Comparison of ENCODE assay signal across 10 mouse cellular contexts in genomic region chr13:56597296-56597695, GRCm38 (mm10). TPM values are rescaled to one million over a fixed set of nuclear protein-coding genes. Genes with fewer than 3 reads are reported as not detected.
DNase-seq lines count a peak whose midpoint lies in the region; ATAC-seq and TF ChIP-seq lines count a peak whose summit lies in the region.
"Had no signal": no experiment of that assay in that cellular context is flagged by ENCODE, and none has a peak within 500 bp of the region (broad histone marks: within the 10 kb centered on the region; RNA-seq: fewer than 3 reads in every experiment).

No protein-coding gene starts in this region.

- 71% methylated on average over 4 of the region's 4 CpGs for WGBS in embryonic facial prominence, embryonic 12.5 days
- 83% methylated on average over 4 of the region's 4 CpGs for WGBS in embryonic facial prominence, embryonic 10.5 days
- WGBS in intestine, embryonic 14.5 days = 77% methylated on average over 4 of the region's 4 CpGs
- WGBS in intestine, postnatal 0 days = 76% methylated on average over 4 of the region's 4 CpGs
- 79% methylated on average over 4 of the region's 4 CpGs for WGBS in embryonic facial prominence, embryonic 13.5 days
- 91% methylated on average over 4 of the region's 4 CpGs for WGBS in limb, embryonic 14.5 days

- H3K9me3 ChIP-seq in embryonic facial prominence, embryonic 12.5 days = no peaks in the 10 kb centered on the region
- no peaks in the 10 kb centered on the region for H3K9me3 ChIP-seq in embryonic facial prominence, embryonic 10.5 days
- no peaks in the 10 kb centered on the region for H3K9me3 ChIP-seq in intestine, embryonic 14.5 days (ENCODE audit: control insufficient read depth, low read length)
- H3K9me3 ChIP-seq in intestine, postnatal 0 days (ENCODE audit: control insufficient read depth) = no peaks in the 10 kb centered on the region
- no peaks in the 10 kb centered on the region for H3K9me3 ChIP-seq in embryonic facial prominence, embryonic 13.5 days
- H3K9me3 ChIP-seq in limb, embryonic 14.5 days (ENCODE audit: control insufficient read depth, low read length) = no peaks in the 10 kb centered on the region
- H3K9me3 ChIP-seq: limb, embryonic 12.5 days had no signal

- H3K4me1 ChIP-seq in embryonic facial prominence, embryonic 12.5 days = peaks cover 52% of the 10 kb centered on the region
- peaks cover 50% of the 10 kb centered on the region for H3K4me1 ChIP-seq in embryonic facial prominence, embryonic 10.5 days
- peaks cover 82% of the 10 kb centered on the region for H3K4me1 ChIP-seq in intestine, embryonic 14.5 days (replicated peaks; ENCODE audit: control insufficient read depth, insufficient read depth, low read length)
- H3K4me1 ChIP-seq in intestine, postnatal 0 days (replicated peaks; ENCODE audit: control insufficient read depth, insufficient read depth, low read length) = peaks cover 18% of the 10 kb centered on the region; the same call in 1 of the 2 replicates
- peaks cover 74% of the 10 kb centered on the region for H3K4me1 ChIP-seq in embryonic facial prominence, embryonic 13.5 days
- peaks cover 61% of the 10 kb centered on the region for H3K4me1 ChIP-seq in limb, embryonic 14.5 days (ENCODE audit: control insufficient read depth, insufficient read depth, low read length)

- no peaks in the 10 kb centered on the region for H3K27me3 ChIP-seq in embryonic facial prominence, embryonic 12.5 days
- H3K27me3 ChIP-seq in embryonic facial prominence, embryonic 10.5 days (replicated peaks; ENCODE audit: low read depth, poor library complexity, severe bottlenecking) = no peaks in the 10 kb centered on the region
- H3K27me3 ChIP-seq in intestine, embryonic 14.5 days (replicated peaks; ENCODE audit: control insufficient read depth, insufficient read depth, low read length) = no peaks in the 10 kb centered on the region
- H3K27me3 ChIP-seq in intestine, postnatal 0 days (replicated peaks; ENCODE audit: control insufficient read depth, insufficient read depth, low read length) = no peaks in the 10 kb centered on the region
- H3K27me3 ChIP-seq in embryonic facial prominence, embryonic 13.5 days = no peaks in the 10 kb centered on the region
- H3K27me3 ChIP-seq in limb, embryonic 14.5 days (ENCODE audit: control insufficient read depth, insufficient read depth, low read length) = no peaks in the 10 kb centered on the region
- H3K27me3 ChIP-seq: limb, embryonic 12.5 days had no signal

- no peak for TF ChIP-seq POLR2A in limb, embryonic 14.5 days (IDR thresholded peaks at IDR 0.05; ENCODE audit: borderline replicate concordance, extremely low read depth, insufficient read depth, insufficient read length)

- TF ChIP-seq CTCF in intestine, postnatal 0 days (IDR thresholded peaks at IDR 0.05; ENCODE audit: low read depth) = no peak

- H3K9ac ChIP-seq in embryonic facial prominence, embryonic 12.5 days = no peak overlapping the region
- H3K9ac ChIP-seq in intestine, embryonic 14.5 days (ENCODE audit: low read length) = no peak overlapping the region
- H3K9ac ChIP-seq in intestine, postnatal 0 days (ENCODE audit: low read depth, low read length) = no peak overlapping the region
- no peak overlapping the region for H3K9ac ChIP-seq in embryonic facial prominence, embryonic 13.5 days
- H3K9ac ChIP-seq in limb, embryonic 14.5 days (ENCODE audit: low read depth, low read length, severe bottlenecking) = no peak overlapping the region
- H3K9ac ChIP-seq: limb, embryonic 12.5 days had no signal

- DNase-seq in embryonic facial prominence, embryonic 10.5 days (ENCODE audit: low spot score) = no peak
- DNase-seq in intestine, embryonic 14.5 days (ENCODE audit: low spot score) = no peak
- DNase-seq in limb, embryonic 14.5 days (ENCODE audit: low spot score) = no peak
- no peak for DNase-seq in spleen, postnatal 4 days (ENCODE audit: low spot score in 2 of 2)
- DNase-seq in right cerebral cortex, postnatal 4 days = no peak

- no peak overlapping the region for H3K4me3 ChIP-seq in embryonic facial prominence, embryonic 12.5 days
- H3K4me3 ChIP-seq in embryonic facial prominence, embryonic 10.5 days = no peak overlapping the region
- no peak overlapping the region for H3K4me3 ChIP-seq in intestine, embryonic 14.5 days (ENCODE audit: low read depth, low read length)
- no peak overlapping the region for H3K4me3 ChIP-seq in intestine, postnatal 0 days (ENCODE audit: low read depth, low read length)
- no peak overlapping the region for H3K4me3 ChIP-seq in embryonic facial prominence, embryonic 13.5 days
- no peak overlapping the region for H3K4me3 ChIP-seq in limb, embryonic 14.5 days (replicated peaks; ENCODE audit: low read length)
- H3K4me3 ChIP-seq: limb, embryonic 12.5 days had no signal

- no peak overlapping the region for H3K4me2 ChIP-seq in embryonic facial prominence, embryonic 12.5 days (replicated peaks)
- no peak overlapping the region for H3K4me2 ChIP-seq in intestine, embryonic 14.5 days (ENCODE audit: low read length)
- H3K4me2 ChIP-seq in intestine, postnatal 0 days (replicated peaks; ENCODE audit: low read depth) = no peak overlapping the region
- H3K4me2 ChIP-seq in embryonic facial prominence, embryonic 13.5 days = no peak overlapping the region
- H3K4me2 ChIP-seq in limb, embryonic 14.5 days (replicated peaks; ENCODE audit: low read depth, low read length, severe bottlenecking) = no peak overlapping the region
- H3K4me2 ChIP-seq: limb, embryonic 12.5 days had no signal

- H3K27ac ChIP-seq in embryonic facial prominence, embryonic 12.5 days = 0 out of 2 replicates have a peak overlapping the region, but pooled peaks have one; percentile 30
- no peak overlapping the region for H3K27ac ChIP-seq in embryonic facial prominence, embryonic 10.5 days (replicated peaks)
- H3K27ac ChIP-seq in intestine, embryonic 14.5 days (ENCODE audit: low read depth) = peak overlapping the region; percentile 82
- no peak overlapping the region for H3K27ac ChIP-seq in intestine, postnatal 0 days (ENCODE audit: low read depth, low read length)
- peak overlapping the region; percentile 82 for H3K27ac ChIP-seq in embryonic facial prominence, embryonic 13.5 days
- H3K27ac ChIP-seq in limb, embryonic 14.5 days (replicated peaks; ENCODE audit: low read depth, low read length) = peak overlapping the region; percentile 63
- H3K27ac ChIP-seq: limb, embryonic 12.5 days had no signal

- ATAC-seq in embryonic facial prominence, embryonic 12.5 days (ENCODE audit: insufficient number of reproducible peaks, insufficient read depth, low FRiP score, low TSS enrichment) = no peak
- ATAC-seq in intestine, embryonic 14.5 days (replicated peaks; ENCODE audit: low FRiP score, low TSS enrichment, low read depth) = no peak
- ATAC-seq in intestine, postnatal 0 days = no peak
- no peak for ATAC-seq in embryonic facial prominence, embryonic 13.5 days (ENCODE audit: insufficient number of reproducible peaks, insufficient read depth, low FRiP score, low TSS enrichment, low read depth)
- no peak for ATAC-seq in limb, embryonic 14.5 days (ENCODE audit: low FRiP score, low read depth)
- ATAC-seq: inflammation-experienced regulatory T-cells, adult 6 months had no signal

- no peaks in the 10 kb centered on the region for H3K36me3 ChIP-seq in embryonic facial prominence, embryonic 12.5 days
- no peaks in the 10 kb centered on the region for H3K36me3 ChIP-seq in embryonic facial prominence, embryonic 10.5 days (replicated peaks)
- H3K36me3 ChIP-seq in intestine, embryonic 14.5 days (ENCODE audit: control insufficient read depth, insufficient read depth, low read length) = no peaks in the 10 kb centered on the region
- no peaks in the 10 kb centered on the region for H3K36me3 ChIP-seq in intestine, postnatal 0 days (ENCODE audit: control insufficient read depth, insufficient read depth)
- no peaks in the 10 kb centered on the region for H3K36me3 ChIP-seq in embryonic facial prominence, embryonic 13.5 days
- no peaks in the 10 kb centered on the region for H3K36me3 ChIP-seq in limb, embryonic 14.5 days (ENCODE audit: control insufficient read depth, insufficient read depth, low read length)
- H3K36me3 ChIP-seq: limb, embryonic 12.5 days had no signal

RNA-seq across cellular contexts. Expression of gene Tgfbi, which starts 12.0 kb away (rescaled TPM):
- polyA plus RNA-seq in embryonic facial prominence, embryonic 12.5 days (2016; fragmentation: Nextera tagmentation; extraction: Ambion mirVana) = 120 and 121 TPM in 2 replicates
- polyA plus RNA-seq in embryonic facial prominence, embryonic 10.5 days (2016; fragmentation: Nextera tagmentation; extraction: Ambion mirVana) = 50.1 and 65.4 TPM in 2 replicates
- 123 and 163 TPM in 2 replicates for polyA plus RNA-seq in intestine, embryonic 14.5 days (2014; fragmentation: Nextera tagmentation; extraction: Ambion mirVana)
- 101 and 105 TPM in 2 replicates for polyA plus RNA-seq in intestine, postnatal 0 days (2015; fragmentation: Nextera tagmentation; extraction: Ambion mirVana)
- polyA plus RNA-seq in embryonic facial prominence, embryonic 13.5 days (2015; fragmentation: Nextera tagmentation; extraction: Ambion mirVana) = 68.8 TPM in 2 replicates
- 146 and 183 TPM in 2 replicates for polyA plus RNA-seq in limb, embryonic 14.5 days (2012; rRNA removed)
- 99.3 and 128 TPM in 2 replicates for polyA plus RNA-seq in limb, embryonic 14.5 days (2014; fragmentation: Nextera tagmentation; extraction: Ambion mirVana)

RNA-seq across cellular contexts. Expression of gene Lect2, which starts 49.0 kb away (rescaled TPM):
- not detected in 2 replicates for polyA plus RNA-seq in embryonic facial prominence, embryonic 12.5 days (2016; fragmentation: Nextera tagmentation; extraction: Ambion mirVana)
- polyA plus RNA-seq in embryonic facial prominence, embryonic 10.5 days (2016; fragmentation: Nextera tagmentation; extraction: Ambion mirVana) = not detected in 2 replicates
- polyA plus RNA-seq in intestine, embryonic 14.5 days (2014; fragmentation: Nextera tagmentation; extraction: Ambion mirVana) = 10.5 and 14.1 TPM in 2 replicates
- polyA plus RNA-seq in intestine, postnatal 0 days (2015; fragmentation: Nextera tagmentation; extraction: Ambion mirVana) = 48.8 and 59.0 TPM in 2 replicates
- polyA plus RNA-seq in embryonic facial prominence, embryonic 13.5 days (2015; fragmentation: Nextera tagmentation; extraction: Ambion mirVana) = 0.44 TPM in 1 of 2 replicates, not detected in the other
- polyA plus RNA-seq in limb, embryonic 14.5 days (2012; rRNA removed) = not detected in 2 replicates
- not detected in 2 replicates for polyA plus RNA-seq in limb, embryonic 14.5 days (2014; fragmentation: Nextera tagmentation; extraction: Ambion mirVana)
- polyA plus RNA-seq: inflammation-experienced regulatory T-cells, adult 6 months; limb, embryonic 12.5 days had no signal

Comparison
In these comparisons a context has a peak if more than half of its experiments do, and no peak if none do; other contexts are left out.
1. H3K27ac ChIP-seq: peak in embryonic facial prominence, embryonic 12.5 days (single experiment), intestine, embryonic 14.5 days (single experiment), embryonic facial prominence, embryonic 13.5 days (single experiment) and limb, embryonic 14.5 days (single experiment); none in embryonic facial prominence, embryonic 10.5 days (single experiment) and intestine, postnatal 0 days (single experiment).